Mouse (Mus musculus) stomach, embryonic 15.5 days (tissue): ENCODE data around the gene Kansl1. TPM values are rescaled to one million over a fixed set of nuclear protein-coding genes. Genes with fewer than 3 reads are reported as not detected.

Source experiments
- ATAC-seq: fragments of 200-750 bp; cut with Nextera tagmentation; 2 replicates; pipeline ENCODE4 v1.8.0; 2017; ENCODE audit warnings: low read depth, moderate number of reproducible peaks, moderate TSS enrichment; ENCODE audit not compliant: insufficient read depth, low FRiP score
- H3K27ac ChIP-seq: fragments of 300-500 bp; sonication (generic); 2 replicates; pipeline ENCODE4 v1.5.1; 2015; ENCODE audit warnings: mild to moderate bottlenecking, inconsistent platforms
- H3K27me3 ChIP-seq: fragments of 300-500 bp; sonication (generic); replicated peaks from 2 replicates; pipeline ENCODE4 v1.6.1; 2015; ENCODE audit warnings: inconsistent platforms
- H3K36me3 ChIP-seq: fragments of 300-500 bp; sonication (generic); 2 replicates; pipeline ENCODE4 v1.6.1; 2015; ENCODE audit warnings: inconsistent platforms
- H3K4me1 ChIP-seq: fragments of 300-500 bp; sonication (generic); 2 replicates; pipeline ENCODE4 v1.6.1; 2015; ENCODE audit warnings: inconsistent platforms
- H3K4me2 ChIP-seq: fragments of 300-500 bp; sonication (generic); 2 replicates; pipeline ENCODE4 v1.6.1; 2015; ENCODE audit warnings: mild to moderate bottlenecking, inconsistent platforms
- H3K4me3 ChIP-seq: fragments of 300-500 bp; sonication (generic); replicated peaks from 2 replicates; pipeline ENCODE4 v1.5.1; 2015; ENCODE audit warnings: inconsistent platforms
- H3K9ac ChIP-seq: fragments of 300-500 bp; sonication (generic); 2 replicates; pipeline ENCODE4 v1.6.1; 2015; ENCODE audit warnings: inconsistent platforms
- H3K9me3 ChIP-seq: fragments of 300-500 bp; sonication (generic); 2 replicates; pipeline ENCODE4 v1.6.1; 2016; ENCODE audit warnings: inconsistent platforms
- WGBS: fragments of 180-500 bp; shearing (Covaris S2); methylation state at CpG from one replicate; pipeline ENCODE4 v1.1.7; 2015; 5-methylcytosine and 5-hydroxymethylcytosine counted together
- polyA plus RNA-seq: library from polyadenylated mRNA; unstranded; fragments of >200 nt; fragmentation: Nextera tagmentation; extraction: Ambion mirVana; gene quantifications from 2 replicates; pipeline ENCODE4 v1.2.1, GENCODE M21; 2015

The Kansl1 gene
- polyA plus RNA-seq, 1 experiment from 2014 or later, result 16.6 TPM

- Histone ChIP-seq H3K9ac (no peak overlapping the region), H3K36me3 (no peaks in the 10 kb centered on the region), H3K4me3 (no peak overlapping the region), H3K4me1 (peaks cover 3% of the 10 kb centered on the region; the same call in 1 of the 2 replicates), H3K4me2 (no peak overlapping the region), H3K27me3 (no peaks in the 10 kb centered on the region), H3K27ac (no peak overlapping the region), H3K9me3 (no peaks in the 10 kb centered on the region)
- no peak for ATAC-seq
These were observed 32.9 kb downstream of the Kansl1 start for GRCm38 (mm10) chr11:104435753-104436152.

GRCm38 (mm10) chr11:104435141-104435540 is 33.5 kb downstream of the Kansl1 start:
- no peaks in the 10 kb centered on the region for H3K36me3 ChIP-seq
- no peak for ATAC-seq
- H3K4me1 ChIP-seq, result peaks cover 3% of the 10 kb centered on the region; the same call in 1 of the 2 replicates
- no peaks in the 10 kb centered on the region for H3K27me3 ChIP-seq
- H3K4me2 ChIP-seq, result no peak overlapping the region
- no peaks in the 10 kb centered on the region for H3K9me3 ChIP-seq
- no peak overlapping the region for H3K9ac ChIP-seq
- WGBS, result 16% methylated on average over 1 of the region's 1 CpGs
- no peak overlapping the region for H3K27ac ChIP-seq
- no peak overlapping the region for H3K4me3 ChIP-seq

GRCm38 (mm10) chr11:104432251-104432650 is 36.4 kb downstream of the Kansl1 start:
- H3K27ac ChIP-seq, result no peak overlapping the region
- no peak for ATAC-seq

GRCm38 (mm10) chr11:104431807-104432206 is 36.9 kb downstream of the Kansl1 start:
- no peak overlapping the region for H3K27ac ChIP-seq
- H3K27me3 ChIP-seq, result no peaks in the 10 kb centered on the region
- no peak overlapping the region for H3K4me3 ChIP-seq
- H3K4me2 ChIP-seq, result no peak overlapping the region
- no peaks in the 10 kb centered on the region for H3K36me3 ChIP-seq
- no peaks in the 10 kb centered on the region for H3K9me3 ChIP-seq
- H3K4me1 ChIP-seq, result 0 out of 2 replicates have a peak, but pooled peaks cover 3% of the 10 kb centered on the region
- ATAC-seq, result no peak
- no peak overlapping the region for H3K9ac ChIP-seq
- 75% methylated on average over 1 of the region's 1 CpGs for WGBS

More at GRCm38 (mm10) chr11:104432251-104432650, 36.4 kb downstream of the Kansl1 start:
- Histone ChIP-seq H3K4me1 (peaks cover 3% of the 10 kb centered on the region; the same call in 1 of the 2 replicates), H3K36me3 (no peaks in the 10 kb centered on the region), H3K9ac (no peak overlapping the region), H3K4me2 (no peak overlapping the region), H3K27me3 (no peaks in the 10 kb centered on the region), H3K9me3 (no peaks in the 10 kb centered on the region), H3K4me3 (no peak overlapping the region)

GRCm38 (mm10) chr11:104424727-104425416 is 43.8 kb downstream of the Kansl1 start:
- Histone ChIP-seq H3K9ac (no peak overlapping the region), H3K36me3 (peaks cover 13% of the 10 kb centered on the region; the same call in 1 of the 2 replicates), H3K4me3 (no peak overlapping the region), H3K27me3 (no peaks in the 10 kb centered on the region), H3K4me1 (no peaks in the 10 kb centered on the region), H3K9me3 (no peaks in the 10 kb centered on the region), H3K27ac (no peak overlapping the region), H3K4me2 (no peak overlapping the region)
- ATAC-seq, result no peak; the same call in 1 of the 2 replicates
- 80% methylated on average over 16 of the region's 16 CpGs for WGBS

- Histone ChIP-seq H3K9ac (no peak overlapping the region), H3K4me3 (no peak overlapping the region), H3K27me3 (no peaks in the 10 kb centered on the region), H3K27ac (no peak overlapping the region), H3K36me3 (0 out of 2 replicates have a peak, but pooled peaks cover 1% of the 10 kb centered on the region), H3K4me2 (no peak overlapping the region), H3K4me1 (no peaks in the 10 kb centered on the region), H3K9me3 (no peaks in the 10 kb centered on the region)
- no peak for ATAC-seq
These were observed 56.4 kb downstream of the Kansl1 start for GRCm38 (mm10) chr11:104412254-104412653.

GRCm38 (mm10) chr11:104407391-104407790 is 61.3 kb downstream of the Kansl1 start:
- Histone ChIP-seq H3K4me1 (no peaks in the 10 kb centered on the region), H3K9me3 (no peaks in the 10 kb centered on the region), H3K36me3 (no peaks in the 10 kb centered on the region), H3K27me3 (no peaks in the 10 kb centered on the region), H3K9ac (no peak overlapping the region), H3K4me2 (no peak overlapping the region), H3K4me3 (no peak overlapping the region), H3K27ac (no peak overlapping the region)
- 50% methylated on average over 2 of the region's 2 CpGs for WGBS
- no peak for ATAC-seq

GRCm38 (mm10) chr11:104400961-104401360 is 67.7 kb downstream of the Kansl1 start:
- H3K27ac ChIP-seq, result no peak overlapping the region
- H3K27me3 ChIP-seq, result no peaks in the 10 kb centered on the region
- no peaks in the 10 kb centered on the region for H3K4me1 ChIP-seq
- no peak for ATAC-seq
- WGBS, result 72% methylated on average over 5 of the region's 5 CpGs
- H3K4me3 ChIP-seq, result no peak overlapping the region
- no peak overlapping the region for H3K9ac ChIP-seq
- H3K36me3 ChIP-seq, result no peaks in the 10 kb centered on the region
- H3K4me2 ChIP-seq, result no peak overlapping the region
- H3K9me3 ChIP-seq, result no peaks in the 10 kb centered on the region

GRCm38 (mm10) chr11:104399459-104400216 is 69.0 kb downstream of the Kansl1 start:
- H3K4me3 ChIP-seq, result no peak overlapping the region
- no peaks in the 10 kb centered on the region for H3K27me3 ChIP-seq
- no peaks in the 10 kb centered on the region for H3K4me1 ChIP-seq
- no peak overlapping the region for H3K27ac ChIP-seq
- no peaks in the 10 kb centered on the region for H3K9me3 ChIP-seq
- no peaks in the 10 kb centered on the region for H3K36me3 ChIP-seq
- no peak for ATAC-seq
- 64% methylated on average over 4 of the region's 4 CpGs for whole genome bisulfite sequencing
- H3K9ac ChIP-seq, result no peak overlapping the region
- no peak overlapping the region for H3K4me2 ChIP-seq

GRCm38 (mm10) chr11:104395648-104396047 is 73.0 kb downstream of the Kansl1 start:
- H3K4me3 ChIP-seq, result no peak overlapping the region

GRCm38 (mm10) chr11:104393196-104393595 is 75.5 kb downstream of the Kansl1 start:
- Histone ChIP-seq H3K4me2 (no peak overlapping the region), H3K9ac (no peak overlapping the region), H3K27me3 (no peaks in the 10 kb centered on the region), H3K27ac (no peak overlapping the region), H3K9me3 (no peaks in the 10 kb centered on the region), H3K36me3 (no peaks in the 10 kb centered on the region), H3K4me3 (no peak overlapping the region), H3K4me1 (no peaks in the 10 kb centered on the region)
- no peak for ATAC-seq
- 72% methylated on average over 6 of the region's 6 CpGs for WGBS

More at GRCm38 (mm10) chr11:104395648-104396047, 73.0 kb downstream of the Kansl1 start:
- ATAC-seq, result no peak
- no peaks in the 10 kb centered on the region for H3K36me3 ChIP-seq
- no peaks in the 10 kb centered on the region for H3K9me3 ChIP-seq
- no peak overlapping the region for H3K27ac ChIP-seq
- no peak overlapping the region for H3K4me2 ChIP-seq
- H3K9ac ChIP-seq, result no peak overlapping the region
- no peaks in the 10 kb centered on the region for H3K4me1 ChIP-seq
- no peaks in the 10 kb centered on the region for H3K27me3 ChIP-seq
- WGBS, result 92% methylated on average over 2 of the region's 2 CpGs

- Histone ChIP-seq H3K4me3 (no peak overlapping the region), H3K36me3 (no peaks in the 10 kb centered on the region), H3K27me3 (no peaks in the 10 kb centered on the region), H3K4me1 (no peaks in the 10 kb centered on the region), H3K9me3 (no peaks in the 10 kb centered on the region), H3K9ac (no peak overlapping the region), H3K27ac (no peak overlapping the region), H3K4me2 (no peak overlapping the region)
- 71% methylated on average over 1 of the region's 1 CpGs for WGBS
- no peak for ATAC-seq
These were observed 76.5 kb downstream of the Kansl1 start for GRCm38 (mm10) chr11:104392153-104392552.
